Comparison of ENCODE assay signal across 26 mouse cellular contexts in genomic region chr19:44321631-44322030, GRCm38 (mm10). TPM values are rescaled to one million over a fixed set of nuclear protein-coding genes. Genes with fewer than 3 reads are reported as not detected.
DNase-seq lines count a peak whose midpoint lies in the region; ATAC-seq and TF ChIP-seq lines count a peak whose summit lies in the region.
"Had no signal": no experiment of that assay in that cellular context is flagged by ENCODE, and none has a peak within 500 bp of the region (broad histone marks: within the 10 kb centered on the region; RNA-seq: fewer than 3 reads in every experiment).

No protein-coding gene starts in this region.

- H3K36me3 ChIP-seq in forebrain, embryonic 11.5 days (ENCODE audit: control insufficient read depth, insufficient read depth, low read length), result no peaks in the 10 kb centered on the region
- no peaks in the 10 kb centered on the region for H3K36me3 ChIP-seq in forebrain, embryonic 16.5 days (ENCODE audit: control insufficient read depth, insufficient read depth)
- no peaks in the 10 kb centered on the region for H3K36me3 ChIP-seq in heart, postnatal 0 days (replicated peaks; ENCODE audit: control insufficient read depth, insufficient read depth, low read length)
- no peaks in the 10 kb centered on the region for H3K36me3 ChIP-seq in midbrain, embryonic 11.5 days (ENCODE audit: control insufficient read depth, insufficient read depth, low read length)
- H3K36me3 ChIP-seq in midbrain, embryonic 13.5 days, result no peaks in the 10 kb centered on the region
- no peaks in the 10 kb centered on the region for H3K36me3 ChIP-seq in intestine, postnatal 0 days (ENCODE audit: control insufficient read depth, insufficient read depth)
- H3K36me3 ChIP-seq: embryonic facial prominence, embryonic 10.5 days; embryonic facial prominence, embryonic 13.5 days; heart, embryonic 15.5 days; hindbrain, embryonic 15.5 days had no signal

- no peak overlapping the region for H3K4me3 ChIP-seq in forebrain, embryonic 11.5 days (ENCODE audit: low read depth, low read length)
- H3K4me3 ChIP-seq in forebrain, embryonic 16.5 days (replicated peaks; ENCODE audit: low read length), result no peak overlapping the region
- no peak overlapping the region for H3K4me3 ChIP-seq in heart, postnatal 0 days (ENCODE audit: low read depth, low read length)
- no peak overlapping the region for H3K4me3 ChIP-seq in midbrain, embryonic 11.5 days (ENCODE audit: low read depth, low read length)
- no peak overlapping the region for H3K4me3 ChIP-seq in midbrain, embryonic 13.5 days (replicated peaks)
- H3K4me3 ChIP-seq in intestine, postnatal 0 days (ENCODE audit: low read depth, low read length), result no peak overlapping the region
- H3K4me3 ChIP-seq: embryonic facial prominence, embryonic 10.5 days; embryonic facial prominence, embryonic 13.5 days; erythroblast, embryonic 14.5 days; forebrain, embryonic 13.5 days; gastrocnemius, adult 2 months; heart, embryonic 15.5 days; hindbrain, embryonic 12.5 days; hindbrain, embryonic 15.5 days had no signal

- no peaks in the 10 kb centered on the region for H3K27me3 ChIP-seq in forebrain, embryonic 11.5 days (ENCODE audit: control insufficient read depth, insufficient read depth, low read length)
- no peaks in the 10 kb centered on the region for H3K27me3 ChIP-seq in forebrain, embryonic 16.5 days (replicated peaks; ENCODE audit: control insufficient read depth, insufficient read depth, low read length)
- no peaks in the 10 kb centered on the region for H3K27me3 ChIP-seq in heart, postnatal 0 days (ENCODE audit: control insufficient read depth, insufficient read depth, low read length)
- no peaks in the 10 kb centered on the region for H3K27me3 ChIP-seq in midbrain, embryonic 11.5 days (ENCODE audit: control insufficient read depth, insufficient read depth, low read length)
- H3K27me3 ChIP-seq in midbrain, embryonic 13.5 days, result no peaks in the 10 kb centered on the region
- no peaks in the 10 kb centered on the region for H3K27me3 ChIP-seq in intestine, postnatal 0 days (replicated peaks; ENCODE audit: control insufficient read depth, insufficient read depth, low read length)
- H3K27me3 ChIP-seq: embryonic facial prominence, embryonic 13.5 days; forebrain, embryonic 13.5 days; heart, embryonic 15.5 days; hindbrain, embryonic 12.5 days; hindbrain, embryonic 15.5 days; Patski had no signal

- no peak overlapping the region for H3K27ac ChIP-seq in forebrain, embryonic 11.5 days (ENCODE audit: low read depth, low read length)
- H3K27ac ChIP-seq in forebrain, embryonic 16.5 days (ENCODE audit: low read length), result no peak overlapping the region
- H3K27ac ChIP-seq in heart, postnatal 0 days (ENCODE audit: low read depth), result 0 out of 2 replicates have a peak overlapping the region, but pooled peaks have one; percentile 1
- H3K27ac ChIP-seq in midbrain, embryonic 11.5 days (ENCODE audit: low read depth, low read length), result no peak overlapping the region
- no peak overlapping the region for H3K27ac ChIP-seq in midbrain, embryonic 13.5 days
- H3K27ac ChIP-seq in intestine, postnatal 0 days (ENCODE audit: low read depth, low read length), result no peak overlapping the region
- H3K27ac ChIP-seq: embryonic facial prominence, embryonic 10.5 days; embryonic facial prominence, embryonic 13.5 days; forebrain, embryonic 13.5 days; gastrocnemius, adult 2 months; heart, embryonic 15.5 days; hindbrain, embryonic 12.5 days; hindbrain, embryonic 15.5 days had no signal

- 82% methylated on average over 2 of the region's 2 CpGs for WGBS in forebrain, embryonic 11.5 days
- WGBS in forebrain, embryonic 16.5 days, result 81% methylated on average over 2 of the region's 2 CpGs
- 33% methylated on average over 2 of the region's 2 CpGs for WGBS in heart, postnatal 0 days
- WGBS in midbrain, embryonic 11.5 days, result 82% methylated on average over 2 of the region's 2 CpGs
- 88% methylated on average over 2 of the region's 2 CpGs for WGBS in midbrain, embryonic 13.5 days
- 47% methylated on average over 2 of the region's 2 CpGs for WGBS in intestine, postnatal 0 days

- no peaks in the 10 kb centered on the region; the same call in 1 of the 2 replicates for H3K9me3 ChIP-seq in forebrain, embryonic 11.5 days (ENCODE audit: control insufficient read depth, low read length)
- H3K9me3 ChIP-seq in forebrain, embryonic 16.5 days (ENCODE audit: control insufficient read depth, low read length), result peaks cover 3% of the 10 kb centered on the region
- H3K9me3 ChIP-seq in heart, postnatal 0 days (replicated peaks; ENCODE audit: control insufficient read depth, low read length), result peaks cover 5% of the 10 kb centered on the region; the same call in 1 of the 2 replicates
- H3K9me3 ChIP-seq in midbrain, embryonic 11.5 days (ENCODE audit: control insufficient read depth, low read length), result no peaks in the 10 kb centered on the region; the same call in 1 of the 2 replicates
- H3K9me3 ChIP-seq in midbrain, embryonic 13.5 days, result 0 out of 2 replicates have a peak, but pooled peaks cover 3% of the 10 kb centered on the region
- H3K9me3 ChIP-seq in intestine, postnatal 0 days (ENCODE audit: control insufficient read depth), result no peaks in the 10 kb centered on the region
- H3K9me3 ChIP-seq: G1E; heart, embryonic 15.5 days; hindbrain, embryonic 15.5 days had no signal

- no peak overlapping the region for H3K4me2 ChIP-seq in forebrain, embryonic 11.5 days (ENCODE audit: low read depth, low read length, severe bottlenecking)
- H3K4me2 ChIP-seq in forebrain, embryonic 16.5 days (ENCODE audit: low read length), result no peak overlapping the region
- H3K4me2 ChIP-seq in heart, postnatal 0 days (ENCODE audit: low read depth, low read length), result no peak overlapping the region
- H3K4me2 ChIP-seq in midbrain, embryonic 11.5 days, result no peak overlapping the region
- H3K4me2 ChIP-seq in midbrain, embryonic 13.5 days (replicated peaks), result no peak overlapping the region
- H3K4me2 ChIP-seq in intestine, postnatal 0 days (replicated peaks; ENCODE audit: low read depth), result no peak overlapping the region
- H3K4me2 ChIP-seq: embryonic facial prominence, embryonic 13.5 days; forebrain, embryonic 13.5 days; heart, embryonic 11.5 days; heart, embryonic 15.5 days; hindbrain, embryonic 12.5 days; hindbrain, embryonic 15.5 days had no signal

- peak; percentile 35 for DNase-seq in forebrain, embryonic 11.5 days (ENCODE audit: low spot score)
- no peak for DNase-seq in heart, postnatal 0 days (ENCODE audit: low spot score)
- no peak for DNase-seq in heart, postnatal 14 days
- DNase-seq in midbrain, embryonic 11.5 days (ENCODE audit: low spot score, missing footprints), result peak; percentile 61
- DNase-seq in urinary bladder, adult 2 months (ENCODE audit: low spot score), result no peak
- DNase-seq: cerebellum, adult 11 months; cerebellum, adult 8-10 months; cerebellum, postnatal 10 days; cerebellum, postnatal 36 days; embryo, embryonic 11 days; forebrain, postnatal 0 days; gastrocnemius, adult 2 months; gastrocnemius, postnatal 14 days had no signal

- TF ChIP-seq EP300 in heart, postnatal 0 days (IDR thresholded peaks at IDR 0.05; ENCODE audit: low read depth), result no peak

- no peak for ATAC-seq in forebrain, embryonic 11.5 days (replicated peaks; ENCODE audit: low FRiP score)
- ATAC-seq in forebrain, embryonic 16.5 days, result no peak
- no peak for ATAC-seq in heart, postnatal 0 days (ENCODE audit: insufficient read depth, low read depth)
- ATAC-seq in midbrain, embryonic 11.5 days (ENCODE audit: low FRiP score), result no peak
- no peak for ATAC-seq in midbrain, embryonic 13.5 days
- peak; percentile 43; the same call in 1 of the 2 replicates for ATAC-seq in intestine, postnatal 0 days
- ATAC-seq: forebrain, embryonic 13.5 days; forebrain, postnatal 0 days; Patski had no signal

- intact Hi-C loops in heart, postnatal 14 days (cut with DNase I), result no loop called here

- H3K4me1 ChIP-seq in forebrain, embryonic 11.5 days (replicated peaks; ENCODE audit: control insufficient read depth, insufficient read depth, low read length), result no peaks in the 10 kb centered on the region
- H3K4me1 ChIP-seq in forebrain, embryonic 16.5 days (replicated peaks; ENCODE audit: control insufficient read depth, insufficient read depth, low read length), result no peaks in the 10 kb centered on the region
- no peaks in the 10 kb centered on the region for H3K4me1 ChIP-seq in heart, postnatal 0 days (ENCODE audit: control insufficient read depth, insufficient read depth)
- H3K4me1 ChIP-seq in midbrain, embryonic 11.5 days (ENCODE audit: control insufficient read depth, insufficient read depth, low read length), result no peaks in the 10 kb centered on the region
- no peaks in the 10 kb centered on the region for H3K4me1 ChIP-seq in midbrain, embryonic 13.5 days (replicated peaks)
- H3K4me1 ChIP-seq in intestine, postnatal 0 days (replicated peaks; ENCODE audit: control insufficient read depth, insufficient read depth, low read length), result no peaks in the 10 kb centered on the region
- H3K4me1 ChIP-seq: forebrain, embryonic 13.5 days; heart, embryonic 15.5 days; hindbrain, embryonic 12.5 days; hindbrain, embryonic 15.5 days had no signal

- TF ChIP-seq CTCF in heart, postnatal 0 days (IDR thresholded peaks at IDR 0.05; ENCODE audit: low read depth), result no peak
- no peak for TF ChIP-seq CTCF in intestine, postnatal 0 days (IDR thresholded peaks at IDR 0.05; ENCODE audit: low read depth)

- no peak overlapping the region for H3K9ac ChIP-seq in forebrain, embryonic 11.5 days (ENCODE audit: low read length)
- no peak overlapping the region for H3K9ac ChIP-seq in forebrain, embryonic 16.5 days (replicated peaks; ENCODE audit: low read depth, low read length)
- H3K9ac ChIP-seq in heart, postnatal 0 days (replicated peaks; ENCODE audit: low read depth, low read length), result no peak overlapping the region
- no peak overlapping the region for H3K9ac ChIP-seq in midbrain, embryonic 11.5 days (ENCODE audit: low read length)
- H3K9ac ChIP-seq in midbrain, embryonic 13.5 days (replicated peaks), result no peak overlapping the region
- no peak overlapping the region for H3K9ac ChIP-seq in intestine, postnatal 0 days (ENCODE audit: low read depth, low read length)
- H3K9ac ChIP-seq: embryonic facial prominence, embryonic 13.5 days; forebrain, embryonic 13.5 days; forebrain, postnatal 0 days; heart, embryonic 15.5 days; hindbrain, embryonic 12.5 days; hindbrain, embryonic 15.5 days had no signal

RNA-seq across cellular contexts. Expression of gene Scd4, which starts 11.3 kb away (rescaled TPM):
- not detected in 2 replicates for polyA plus RNA-seq in forebrain, embryonic 11.5 days (2014; fragmentation: Nextera tagmentation; extraction: Ambion mirVana)
- 0.07 and 0.16 TPM in 2 replicates for polyA plus RNA-seq in forebrain, embryonic 16.5 days (2015; fragmentation: Nextera tagmentation; extraction: Ambion mirVana)
- 10.8 and 37.4 TPM in 2 replicates for total RNA-seq in heart, postnatal 0 days (2014; rRNA removed; ENCODE audit: low replicate concordance)
- polyA plus RNA-seq in heart, postnatal 0 days (2015; fragmentation: Nextera tagmentation; extraction: Ambion mirVana), result 30.8 and 38.2 TPM in 2 replicates
- 10 to 100 TPM; 13.1 to 14.0 TPM for total RNA-seq in heart, postnatal 14 days (2021)
- polyA plus RNA-seq in midbrain, embryonic 11.5 days (2014; fragmentation: Nextera tagmentation; extraction: Ambion mirVana), result 0.06 TPM in 1 of 2 replicates, not detected in the other
- polyA plus RNA-seq in midbrain, embryonic 13.5 days (2015; fragmentation: Nextera tagmentation; extraction: Ambion mirVana), result 0.08 TPM in 2 replicates
- polyA plus RNA-seq in intestine, postnatal 0 days (2015; fragmentation: Nextera tagmentation; extraction: Ambion mirVana), result 0.04 TPM in 1 of 2 replicates, not detected in the other
- polyA plus RNA-seq in urinary bladder, adult 2 months (2012; rRNA removed), result 0.87 and 1.0 TPM in 2 replicates
- polyA plus RNA-seq: erythroblast, embryonic 14.5 days had no signal

RNA-seq across cellular contexts. Expression of gene Scd2, which starts 28.2 kb away (rescaled TPM):
- 433 and 466 TPM in 2 replicates for polyA plus RNA-seq in forebrain, embryonic 11.5 days (2014; fragmentation: Nextera tagmentation; extraction: Ambion mirVana)
- 290 and 318 TPM in 2 replicates for polyA plus RNA-seq in forebrain, embryonic 16.5 days (2015; fragmentation: Nextera tagmentation; extraction: Ambion mirVana)
- total RNA-seq in heart, postnatal 0 days (2014; rRNA removed; ENCODE audit: low replicate concordance), result 307 and 374 TPM in 2 replicates
- polyA plus RNA-seq in heart, postnatal 0 days (2015; fragmentation: Nextera tagmentation; extraction: Ambion mirVana), result 47.5 and 61.2 TPM in 2 replicates
- total RNA-seq in heart, postnatal 14 days (2021), result 10 to 100 TPM; 24.8 to 27.2 TPM
- 353 and 358 TPM in 2 replicates for polyA plus RNA-seq in midbrain, embryonic 11.5 days (2014; fragmentation: Nextera tagmentation; extraction: Ambion mirVana)
- 254 and 259 TPM in 2 replicates for polyA plus RNA-seq in midbrain, embryonic 13.5 days (2015; fragmentation: Nextera tagmentation; extraction: Ambion mirVana)
- 35.6 and 42.1 TPM in 2 replicates for polyA plus RNA-seq in intestine, postnatal 0 days (2015; fragmentation: Nextera tagmentation; extraction: Ambion mirVana)
- 121 and 151 TPM in 2 replicates for polyA plus RNA-seq in urinary bladder, adult 2 months (2012; rRNA removed)

Comparison
In these comparisons a context has a peak if more than half of its experiments do, and no peak if none do; other contexts are left out.
1. DNase-seq: peak in forebrain, embryonic 11.5 days (single experiment) and midbrain, embryonic 11.5 days (single experiment); none in heart, postnatal 0 days (single experiment), heart, postnatal 14 days (0 of 2) and urinary bladder, adult 2 months (single experiment).
2. RNA of gene Scd4, which starts 11.3 kb away (polyA plus RNA-seq): 30.8 to 38.2 TPM in heart, postnatal 0 days; 0.87 to 1.0 TPM in urinary bladder, adult 2 months, 0.07 to 0.16 TPM in forebrain, embryonic 16.5 days, 0.08 TPM in midbrain, embryonic 13.5 days, 0.04 TPM in intestine, postnatal 0 days, 0.06 TPM in midbrain, embryonic 11.5 days and not detected in forebrain, embryonic 11.5 days; every median in the first group is over 10 times any median in the second.